Mouse (Mus musculus) lung, embryonic 16.5 days (tissue): Measurements from ENCODE around the gene Camk2d. TPM values are rescaled to one million over a fixed set of nuclear protein-coding genes. Genes with fewer than 3 reads are reported as not detected.

Experiments
- ATAC-seq: fragments of 200-750 bp; cut with Nextera tagmentation; 2 replicates; pipeline ENCODE4 v1.8.0; 2017; ENCODE audit warnings: low read depth, mild to moderate bottlenecking, moderate library complexity
- H3K27ac ChIP-seq: fragments of 300-500 bp; sonication (generic); 2 replicates; pipeline ENCODE4 v1.5.1; 2014; ENCODE audit warnings: mild to moderate bottlenecking, control low read depth, low read length
- H3K27me3 ChIP-seq: fragments of 300-500 bp; sonication (generic); 2 replicates; pipeline ENCODE4 v1.6.1; 2014; ENCODE audit warnings: low read depth, low read length, mixed read lengths; ENCODE audit not compliant: control insufficient read depth, insufficient read depth
- H3K36me3 ChIP-seq: fragments of 300-500 bp; sonication (generic); 2 replicates; pipeline ENCODE4 v1.6.1; 2014; ENCODE audit warnings: low read length; ENCODE audit not compliant: control insufficient read depth, insufficient read depth
- H3K4me1 ChIP-seq: fragments of 300-500 bp; sonication (generic); replicated peaks from 2 replicates; pipeline ENCODE4 v1.6.1; 2014; ENCODE audit warnings: low read length, mixed read lengths; ENCODE audit not compliant: control insufficient read depth, insufficient read depth
- H3K4me2 ChIP-seq: fragments of 300-500 bp; sonication (generic); 2 replicates; pipeline ENCODE4 v1.6.1; 2014; ENCODE audit warnings: low read depth, low read length, control low read depth
- H3K4me3 ChIP-seq: fragments of 300-500 bp; sonication (generic); 2 replicates; pipeline ENCODE4 v1.5.1; 2014; ENCODE audit warnings: mild to moderate bottlenecking, low read length, control low read depth
- H3K9ac ChIP-seq: fragments of 300-500 bp; sonication (generic); 2 replicates; pipeline ENCODE4 v1.6.1; 2014; ENCODE audit warnings: low read length, control low read depth
- H3K9me3 ChIP-seq: fragments of 300-500 bp; sonication (generic); 2 replicates; pipeline ENCODE4 v1.6.1; 2016; ENCODE audit warnings: low read length; ENCODE audit not compliant: control insufficient read depth
- WGBS: fragments of 180-500 bp; shearing (Covaris S2); extraction: QIAGEN DNeasy Blood & Tissue Kit; methylation state at CpG from one replicate; pipeline ENCODE4 v1.1.7; 2014; 5-methylcytosine and 5-hydroxymethylcytosine counted together
- polyA plus RNA-seq: library from polyadenylated mRNA; unstranded; fragments of >200 nt; fragmentation: Nextera tagmentation; extraction: Ambion mirVana; gene quantifications from 2 replicates; pipeline ENCODE4 v1.2.1, GENCODE M21; 2015

Camk2d gene
- polyA plus RNA-seq, 1 experiment from 2014 or later: 34.3 TPM

DNA sequence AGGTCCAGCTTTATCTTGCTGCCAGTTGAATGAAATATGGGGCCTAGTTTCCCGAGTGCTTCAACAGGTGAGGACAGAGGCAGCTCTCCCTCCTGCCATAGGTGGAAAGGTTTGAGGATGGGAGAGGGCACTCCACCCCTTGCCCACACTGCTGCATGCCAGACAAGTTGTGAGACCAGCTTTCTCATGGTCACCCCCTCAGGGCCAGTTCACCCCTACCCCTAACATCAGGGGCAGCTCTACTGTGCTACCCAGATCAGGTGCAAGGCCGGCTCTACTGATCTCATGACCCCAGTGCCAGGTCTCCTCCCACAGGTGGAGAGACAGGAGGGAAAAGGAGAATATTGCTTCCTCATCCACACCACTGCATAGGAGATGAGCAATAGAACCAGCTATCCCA lies 136.2 kb downstream of the Camk2d start:
- Histone ChIP-seq H3K27ac (no peak overlapping the region), H3K36me3 (no peaks in the 10 kb centered on the region), H3K9ac (no peak overlapping the region), H3K9me3 (no peaks in the 10 kb centered on the region), H3K4me2 (no peak overlapping the region), H3K27me3 (no peaks in the 10 kb centered on the region), H3K4me1 (0 out of 2 replicates have a peak, but pooled peaks cover 3% of the 10 kb centered on the region), H3K4me3 (no peak overlapping the region)
- no peak for ATAC-seq
- 95% methylated on average over 2 of the region's 2 CpGs for WGBS

DNA sequence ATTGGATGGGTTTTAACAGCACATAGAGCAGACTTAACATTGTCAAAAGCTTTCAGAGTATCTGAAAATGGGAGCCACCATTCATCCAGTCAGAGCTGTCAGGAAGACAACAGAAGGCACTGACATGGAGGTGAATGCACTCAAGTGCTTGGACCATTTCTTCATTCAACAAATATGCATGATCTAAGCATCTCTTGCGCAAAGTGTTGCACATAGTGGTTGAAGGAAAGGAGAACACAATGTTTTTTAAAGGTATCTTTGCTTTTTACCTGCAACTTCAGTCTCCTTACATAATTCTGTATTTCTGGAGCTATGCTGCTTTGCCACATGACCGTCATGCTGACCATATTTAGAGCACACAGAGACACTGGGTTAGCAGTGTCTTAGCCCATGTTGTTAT lies 138.4 kb downstream of the Camk2d start:
- no peaks in the 10 kb centered on the region for H3K36me3 ChIP-seq
- 91% methylated on average over 2 of the region's 2 CpGs for WGBS
- no peak overlapping the region for H3K4me2 ChIP-seq
- no peak overlapping the region for H3K4me3 ChIP-seq
- no peak overlapping the region for H3K9ac ChIP-seq
- H3K9me3 ChIP-seq: no peaks in the 10 kb centered on the region
- no peak for ATAC-seq
- H3K4me1 ChIP-seq: 0 out of 2 replicates have a peak, but pooled peaks cover 4% of the 10 kb centered on the region
- no peak overlapping the region for H3K27ac ChIP-seq
- H3K27me3 ChIP-seq: no peaks in the 10 kb centered on the region

DNA sequence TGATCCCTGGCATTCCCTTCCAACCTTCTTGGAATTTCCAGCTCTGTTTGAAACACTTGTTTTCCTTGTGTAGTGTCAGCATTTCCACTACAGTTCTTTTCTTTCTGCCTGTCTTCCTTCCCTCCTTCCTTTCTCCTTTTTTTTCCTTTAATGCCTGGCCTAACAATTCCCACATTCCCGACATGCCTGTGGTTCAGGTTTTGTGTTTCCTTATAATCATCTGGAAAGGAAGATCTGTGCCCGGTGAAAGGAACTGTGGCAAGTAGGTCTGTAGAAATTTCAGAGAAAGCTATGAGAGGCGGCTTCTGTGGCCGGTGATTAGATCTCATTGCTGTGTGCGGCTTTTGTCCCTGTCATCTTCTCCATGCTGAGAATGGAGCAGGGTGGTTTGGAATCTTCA lies 139.1 kb downstream of the Camk2d start:
- no peak overlapping the region for H3K27ac ChIP-seq
- no peaks in the 10 kb centered on the region for H3K9me3 ChIP-seq
- no peak overlapping the region for H3K4me3 ChIP-seq
- no peaks in the 10 kb centered on the region for H3K36me3 ChIP-seq
- no peaks in the 10 kb centered on the region for H3K27me3 ChIP-seq
- H3K9ac ChIP-seq: no peak overlapping the region
- no peak for ATAC-seq
- H3K4me1 ChIP-seq: 0 out of 2 replicates have a peak, but pooled peaks cover 4% of the 10 kb centered on the region
- 74% methylated on average over 5 of the region's 5 CpGs for WGBS
- H3K4me2 ChIP-seq: no peak overlapping the region

DNA sequence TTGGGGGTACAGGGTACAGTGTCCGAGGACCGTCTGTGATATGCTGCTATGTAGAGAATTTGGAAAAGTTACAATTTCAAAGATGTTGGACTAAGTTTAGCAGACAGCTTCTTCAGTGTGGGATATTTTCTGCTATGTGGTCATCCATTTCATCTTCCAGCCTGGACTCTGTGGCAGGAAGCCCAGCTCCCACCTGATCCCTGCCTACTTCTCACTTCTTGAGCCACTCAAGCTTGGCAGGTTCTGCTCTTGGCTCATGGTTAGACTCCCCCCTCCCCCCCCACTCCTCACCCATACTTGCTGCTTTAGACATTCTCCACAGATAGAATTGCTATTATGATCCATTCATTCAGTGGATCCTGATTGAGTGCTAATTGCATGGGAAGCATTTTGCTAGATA lies 141.0 kb downstream of the Camk2d start:
- Histone ChIP-seq H3K4me2 (no peak overlapping the region), H3K9ac (no peak overlapping the region), H3K9me3 (no peaks in the 10 kb centered on the region), H3K4me1 (0 out of 2 replicates have a peak, but pooled peaks cover 4% of the 10 kb centered on the region), H3K27me3 (no peaks in the 10 kb centered on the region), H3K27ac (no peak overlapping the region), H3K36me3 (no peaks in the 10 kb centered on the region), H3K4me3 (no peak overlapping the region)
- 69% methylated on average over 2 of the region's 2 CpGs for WGBS
- ATAC-seq: peak; percentile 60; the same call in 1 of the 2 replicates

DNA sequence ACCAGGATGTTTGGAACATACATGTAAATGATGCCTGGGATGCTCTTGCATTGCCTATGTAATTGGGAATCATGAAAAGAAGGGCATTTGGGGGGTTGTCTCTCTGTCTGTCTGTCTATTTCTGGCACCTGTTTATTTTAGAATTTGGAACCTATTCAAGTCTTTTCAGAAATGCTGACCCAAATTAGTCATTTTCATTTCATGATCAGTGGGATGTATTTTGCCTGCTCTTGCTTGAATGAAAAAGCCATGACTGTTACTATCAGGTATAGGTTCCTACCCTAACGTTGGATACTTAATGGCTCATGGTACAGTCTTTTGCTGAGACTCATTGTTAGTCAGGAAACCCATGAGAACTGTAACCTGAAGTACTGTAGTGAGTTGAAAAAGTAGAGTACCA lies 144.0 kb downstream of the Camk2d start:
- no peaks in the 10 kb centered on the region for H3K9me3 ChIP-seq
- no peak overlapping the region for H3K9ac ChIP-seq
- WGBS: 79% methylated on average over 1 of the region's 1 CpGs
- 0 out of 2 replicates have a peak, but pooled peaks cover 4% of the 10 kb centered on the region for H3K4me1 ChIP-seq
- no peak for ATAC-seq
- H3K27me3 ChIP-seq: no peaks in the 10 kb centered on the region
- no peak overlapping the region for H3K4me3 ChIP-seq
- no peak overlapping the region for H3K27ac ChIP-seq
- no peaks in the 10 kb centered on the region for H3K36me3 ChIP-seq
- no peak overlapping the region for H3K4me2 ChIP-seq

DNA sequence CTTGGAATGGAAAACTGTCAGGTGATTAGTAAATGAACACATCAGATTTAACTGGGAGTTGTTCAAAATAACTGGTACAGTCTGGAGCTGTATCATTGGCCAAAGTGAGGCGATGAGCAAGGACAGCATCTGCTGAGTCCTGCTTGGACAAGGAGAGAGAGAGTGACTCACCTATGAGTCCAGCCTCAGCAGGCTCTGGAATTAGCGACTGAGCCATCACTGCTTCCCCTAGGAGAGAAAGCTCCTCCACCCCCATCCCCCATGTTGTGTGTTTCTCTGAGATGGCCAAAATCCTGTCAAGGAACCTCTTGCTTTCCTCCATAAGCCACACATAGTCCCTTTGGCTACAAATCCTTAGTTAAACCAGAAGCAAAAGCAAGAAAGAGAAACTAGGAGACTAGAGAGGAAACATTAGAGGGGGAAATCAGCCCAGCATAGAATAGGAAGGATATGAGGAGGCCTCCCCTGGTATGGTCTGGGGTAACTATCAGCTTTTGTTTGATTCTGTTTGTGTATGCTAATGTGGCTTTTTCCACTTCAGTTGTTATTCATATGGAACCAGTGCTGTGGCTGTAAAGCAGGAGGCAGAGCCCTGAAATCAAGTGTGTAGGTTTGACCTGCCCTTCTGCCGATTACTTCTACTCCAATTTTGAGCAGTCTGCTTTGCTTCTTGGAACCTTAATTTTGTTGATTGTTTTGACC lies 148.5 kb downstream of the Camk2d start:
- no peak overlapping the region for H3K4me3 ChIP-seq
- no peak overlapping the region for H3K4me2 ChIP-seq
- WGBS: 62% methylated on average over 3 of the region's 3 CpGs
- peaks cover 5% of the 10 kb centered on the region for H3K4me1 ChIP-seq
- no peaks in the 10 kb centered on the region for H3K36me3 ChIP-seq
- no peak overlapping the region for H3K27ac ChIP-seq
- no peak overlapping the region for H3K9ac ChIP-seq
- no peak for ATAC-seq
- H3K9me3 ChIP-seq: no peaks in the 10 kb centered on the region
- H3K27me3 ChIP-seq: no peaks in the 10 kb centered on the region

DNA sequence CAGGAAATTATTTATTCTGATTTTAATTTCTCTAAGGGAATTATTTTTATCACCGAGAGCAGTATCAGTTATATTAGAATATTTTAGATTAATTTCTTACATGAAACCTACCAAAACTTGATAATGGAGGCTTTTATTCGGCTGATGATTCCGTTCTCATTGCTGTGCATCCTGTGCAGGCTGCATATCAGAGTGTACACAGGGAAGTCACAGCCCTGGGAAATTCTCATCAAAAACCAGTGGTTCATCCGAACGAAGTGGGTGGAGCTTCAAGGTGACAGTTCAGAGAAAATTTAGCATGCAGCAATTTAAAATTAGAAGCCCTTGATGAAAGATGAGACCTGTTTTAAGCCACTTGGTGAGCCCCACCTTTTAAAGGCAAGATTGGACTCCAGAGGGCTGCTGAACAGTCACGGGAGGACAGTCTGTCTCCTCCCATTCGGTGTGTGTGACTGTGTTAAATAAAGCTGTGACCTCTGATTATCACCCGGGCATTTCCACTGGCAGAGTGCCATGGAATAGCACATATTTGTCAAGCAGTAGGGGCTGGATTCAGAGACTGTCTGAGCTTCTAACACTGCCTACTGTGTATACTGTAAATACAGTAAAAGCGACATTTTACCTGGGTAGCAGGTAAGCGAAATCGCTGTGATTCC lies 150.2 kb downstream of the Camk2d start:
- Histone ChIP-seq H3K27me3 (no peaks in the 10 kb centered on the region), H3K27ac (no peak overlapping the region), H3K36me3 (no peaks in the 10 kb centered on the region), H3K9ac (no peak overlapping the region), H3K4me3 (no peak overlapping the region), H3K4me2 (no peak overlapping the region), H3K4me1 (peaks cover 5% of the 10 kb centered on the region), H3K9me3 (no peaks in the 10 kb centered on the region)
- 52% methylated on average over 11 of the region's 11 CpGs for WGBS
- no peak for ATAC-seq

DNA sequence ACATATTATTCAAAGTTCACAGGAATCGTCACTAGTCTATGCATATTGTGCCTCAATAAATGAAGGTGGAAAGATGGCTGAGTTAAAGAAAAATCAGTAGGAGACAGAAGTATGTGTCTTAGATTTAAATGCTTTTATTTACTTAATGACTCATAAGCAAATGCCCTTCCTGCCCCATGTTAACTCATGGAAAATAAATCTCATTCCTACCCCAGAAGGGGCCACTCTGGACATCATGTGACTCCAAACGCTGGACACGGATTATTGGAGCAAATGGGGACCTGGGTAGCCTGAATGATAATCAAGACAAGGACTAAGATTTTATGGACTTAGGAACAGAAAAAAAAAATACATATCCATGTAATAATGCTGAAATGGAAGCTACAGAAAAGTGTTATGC lies 151.5 kb downstream of the Camk2d start:
- WGBS: 76% methylated on average over 3 of the region's 3 CpGs
- no peaks in the 10 kb centered on the region for H3K36me3 ChIP-seq
- no peak overlapping the region for H3K27ac ChIP-seq
- H3K4me2 ChIP-seq: no peak overlapping the region
- no peaks in the 10 kb centered on the region for H3K27me3 ChIP-seq
- H3K4me3 ChIP-seq: no peak overlapping the region
- H3K4me1 ChIP-seq: peaks cover 5% of the 10 kb centered on the region
- no peak for ATAC-seq
- no peaks in the 10 kb centered on the region for H3K9me3 ChIP-seq
- no peak overlapping the region for H3K9ac ChIP-seq

DNA sequence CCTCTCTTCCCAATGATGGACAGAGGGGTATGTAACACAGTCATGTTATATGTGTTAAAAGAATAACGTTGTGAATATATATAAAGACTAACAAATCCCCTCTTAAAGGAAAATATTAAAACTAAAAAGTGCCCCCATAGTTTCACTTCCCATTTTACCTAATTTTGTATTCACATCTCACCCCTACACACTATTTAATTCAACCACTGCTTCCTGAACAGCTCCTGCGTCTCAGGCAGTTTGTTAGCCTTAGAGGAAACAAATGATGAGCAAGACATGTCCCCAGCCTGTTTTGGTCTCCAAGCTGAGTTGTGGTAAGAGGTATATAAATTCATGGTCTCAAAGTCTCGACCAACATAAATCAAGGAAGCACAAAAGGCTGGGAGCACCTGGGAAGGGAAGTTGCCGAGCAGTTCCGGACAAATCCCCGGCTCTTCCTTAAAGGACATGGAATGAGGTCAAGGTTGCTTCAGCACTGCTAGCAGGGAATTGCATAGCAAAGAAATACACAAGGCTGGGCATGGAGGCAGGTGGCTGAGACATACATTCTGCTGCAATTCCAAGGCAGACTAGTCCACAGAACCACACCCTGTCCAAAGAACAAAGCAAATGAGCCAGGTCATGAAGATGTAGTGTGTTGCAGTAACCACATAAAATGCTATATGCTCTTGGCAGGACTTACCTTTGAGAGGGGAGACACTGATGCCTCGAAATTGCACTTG lies 155.4 kb downstream of the Camk2d start:
- WGBS: 73% methylated on average over 7 of the region's 7 CpGs
- H3K27me3 ChIP-seq: no peaks in the 10 kb centered on the region
- peaks cover under 1% of the 10 kb centered on the region for H3K4me1 ChIP-seq
- H3K9me3 ChIP-seq: no peaks in the 10 kb centered on the region
- H3K4me3 ChIP-seq: no peak overlapping the region
- no peaks in the 10 kb centered on the region for H3K36me3 ChIP-seq
- no peak for ATAC-seq
- no peak overlapping the region for H3K4me2 ChIP-seq
- H3K27ac ChIP-seq: no peak overlapping the region
- H3K9ac ChIP-seq: no peak overlapping the region
